Mouse (Mus musculus): ENCODE results near the gene Gm17359. TPM values are rescaled to one million over a fixed set of nuclear protein-coding genes. Genes with fewer than 3 reads are reported as not detected.
"Not testable (repeated sequence)": the region's sequence is repeated elsewhere in the genome, so short reads cannot be mapped to it uniquely, and the experiment has no call there.

The Gm17359 gene
- total RNA-seq, 2 experiments from 2014 or later = not detected

- DNase-seq = no peak
These were observed 79.5 kb downstream of the Gm17359 start for GRCm38 (mm10) chr3:79415929-79416328.

GRCm38 (mm10) chr3:79416944-79417680, 80.7 kb downstream of the Gm17359 start:
- DNase-seq = no peak

- no peak for DNase-seq
These were observed 82.5 kb downstream of the Gm17359 start for GRCm38 (mm10) chr3:79418921-79419320.

GRCm38 (mm10) chr3:79425441-79425840, 89.0 kb downstream of the Gm17359 start:
- DNase-seq = no peak

GRCm38 (mm10) chr3:79433593-79433992, 97.1 kb downstream of the Gm17359 start:
- DNase-seq = no peak

- DNase-seq = no peak
These were observed 98.0 kb downstream of the Gm17359 start for GRCm38 (mm10) chr3:79434436-79434835.

GRCm38 (mm10) chr3:79434985-79435384, 98.5 kb downstream of the Gm17359 start:
- DNase-seq = no peak

- DNase-seq = peak; percentile 66 to 73
These were observed 99.7 kb downstream of the Gm17359 start for GRCm38 (mm10) chr3:79436186-79436585.

GRCm38 (mm10) chr3:79438276-79438675, 101.8 kb downstream of the Gm17359 start:
- DNase-seq = no peak

- peak; percentile 79 to 84 for DNase-seq
These were observed 104.6 kb downstream of the Gm17359 start for GRCm38 (mm10) chr3:79440976-79441491.

- no peak for DNase-seq
These were observed 107.4 kb downstream of the Gm17359 start for GRCm38 (mm10) chr3:79443850-79444249.

GRCm38 (mm10) chr3:79445041-79445440, 108.6 kb downstream of the Gm17359 start:
- no peak for DNase-seq

GRCm38 (mm10) chr3:79446124-79446523, 109.7 kb downstream of the Gm17359 start:
- no peak for DNase-seq

GRCm38 (mm10) chr3:79446648-79447047, 110.2 kb downstream of the Gm17359 start:
- DNase-seq = not testable (repeated sequence)

- DNase-seq = no peak
These were observed 112.0 kb downstream of the Gm17359 start for GRCm38 (mm10) chr3:79448421-79448820.

GRCm38 (mm10) chr3:79449361-79449760, 112.9 kb downstream of the Gm17359 start:
- no peak for DNase-seq

- no peak for DNase-seq
These were observed 116.3 kb downstream of the Gm17359 start for GRCm38 (mm10) chr3:79452696-79453263.

- no peak for DNase-seq
These were observed 119.3 kb downstream of the Gm17359 start for GRCm38 (mm10) chr3:79455761-79456160.

GRCm38 (mm10) chr3:79458651-79459275, 122.3 kb downstream of the Gm17359 start:
- DNase-seq = no peak

- no peak for DNase-seq
These were observed 133.0 kb downstream of the Gm17359 start for GRCm38 (mm10) chr3:79469440-79469839.

- no peak for DNase-seq
These were observed 135.9 kb downstream of the Gm17359 start for GRCm38 (mm10) chr3:79472362-79472761.

GRCm38 (mm10) chr3:79474911-79475310, 138.4 kb downstream of the Gm17359 start:
- DNase-seq = peak in 1 of 2 experiments; percentile 36

- no peak for DNase-seq
These were observed 139.5 kb downstream of the Gm17359 start for GRCm38 (mm10) chr3:79475980-79476379.

Data from layer of hippocampus, postnatal 36 days (tissue).